Mouse (Mus musculus): ENCODE measurements around the gene Tas2r108.

The Tas2r108 gene

DNA sequence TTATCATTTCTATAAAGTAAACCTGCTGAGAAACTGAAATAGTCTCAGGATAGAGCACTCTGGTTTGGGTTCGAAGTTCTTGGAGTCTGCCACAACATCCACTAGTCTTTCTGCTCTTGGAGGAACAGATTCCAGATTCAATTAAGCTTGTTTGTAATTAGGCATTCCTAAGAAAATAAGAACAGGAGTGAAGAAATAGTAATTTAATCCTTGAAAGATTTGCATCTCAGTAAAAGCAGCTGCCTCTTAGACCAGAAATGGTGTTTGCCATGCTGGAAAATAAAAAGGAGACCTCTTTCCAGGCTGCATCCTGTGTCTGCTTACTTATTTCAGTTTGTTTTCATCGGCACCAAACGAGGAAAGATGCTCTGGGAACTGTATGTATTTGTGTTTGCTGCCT, at the start of gene Tas2r108:
Tas2r108 (plus strand) TSS at position 301 of the 400 bp plus-strand sequence.
- DNase-seq (ENCODE audit: extremely low read depth, low read depth), result no peak

DNA sequence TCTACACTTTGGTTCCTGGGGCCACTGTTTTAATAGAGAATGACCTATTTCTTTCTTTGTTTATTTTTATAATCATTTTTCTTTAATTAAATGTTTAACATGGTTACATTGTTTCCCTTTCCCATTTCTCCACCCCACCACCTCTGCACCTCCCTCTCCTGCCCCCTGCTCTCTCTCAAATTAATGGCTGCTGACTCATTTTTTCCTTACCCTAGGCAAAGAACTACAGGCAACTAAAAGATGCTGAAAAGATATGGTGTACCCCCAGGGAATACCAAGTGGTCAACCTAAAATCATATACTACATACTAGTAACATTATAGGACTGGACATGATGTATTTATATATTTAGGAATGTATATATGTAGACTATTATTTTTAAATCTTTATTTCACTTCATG, 44.7 kb upstream of the Tas2r108 start:
- DNase-seq (ENCODE audit: extremely low read depth, low read depth), result no peak

DNA sequence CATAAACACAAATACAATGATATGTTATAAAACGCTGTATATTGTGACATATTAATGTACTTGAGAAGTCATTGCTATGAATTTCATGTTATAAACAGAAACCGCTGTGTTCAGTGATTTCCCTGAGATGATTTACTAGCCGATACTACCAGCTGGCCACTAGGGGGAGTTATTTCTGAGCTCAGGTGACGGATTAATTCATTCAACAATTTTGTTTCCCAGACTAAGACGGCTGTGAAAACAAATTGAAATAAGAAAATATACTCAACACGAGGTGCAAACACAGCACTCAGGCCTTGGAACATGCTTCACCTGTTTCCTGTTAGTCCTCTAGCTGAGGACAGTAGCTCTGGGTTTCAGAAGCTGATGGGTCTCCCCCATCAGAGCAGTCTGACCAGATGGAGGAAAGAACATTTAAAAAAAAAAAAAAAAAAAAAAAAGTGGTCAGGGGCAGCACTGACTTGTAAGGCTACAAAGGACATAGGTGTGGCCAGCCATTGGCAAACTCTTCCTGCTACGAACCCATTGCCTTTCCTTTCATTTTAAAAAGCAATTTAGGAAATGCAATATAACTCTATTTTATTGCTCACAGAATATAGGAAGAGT, 38.8 kb upstream of the Tas2r108 start:
- no peak for DNase-seq (ENCODE audit: extremely low read depth, low read depth)

DNA sequence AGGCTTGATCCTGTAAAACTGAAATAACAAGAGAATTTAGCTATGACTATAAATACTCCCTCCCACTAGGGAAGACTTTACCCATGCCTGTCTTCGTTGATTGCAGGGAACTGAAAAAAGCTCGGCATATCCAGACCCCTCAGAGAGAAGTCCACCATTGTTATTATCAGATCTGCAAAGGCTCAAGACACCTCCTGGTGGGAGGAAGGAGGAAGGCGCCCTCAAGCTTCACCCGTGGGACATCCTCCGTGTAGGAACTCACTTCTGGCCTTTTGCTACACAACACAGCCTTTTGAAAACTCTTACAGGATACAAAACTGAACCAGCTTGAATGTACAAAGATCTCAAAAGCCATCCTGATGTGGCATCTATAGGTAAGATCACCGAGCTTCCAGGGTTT, 27.6 kb upstream of the Tas2r108 start:
- DNase-seq (ENCODE audit: extremely low read depth, low read depth), result no peak

DNA sequence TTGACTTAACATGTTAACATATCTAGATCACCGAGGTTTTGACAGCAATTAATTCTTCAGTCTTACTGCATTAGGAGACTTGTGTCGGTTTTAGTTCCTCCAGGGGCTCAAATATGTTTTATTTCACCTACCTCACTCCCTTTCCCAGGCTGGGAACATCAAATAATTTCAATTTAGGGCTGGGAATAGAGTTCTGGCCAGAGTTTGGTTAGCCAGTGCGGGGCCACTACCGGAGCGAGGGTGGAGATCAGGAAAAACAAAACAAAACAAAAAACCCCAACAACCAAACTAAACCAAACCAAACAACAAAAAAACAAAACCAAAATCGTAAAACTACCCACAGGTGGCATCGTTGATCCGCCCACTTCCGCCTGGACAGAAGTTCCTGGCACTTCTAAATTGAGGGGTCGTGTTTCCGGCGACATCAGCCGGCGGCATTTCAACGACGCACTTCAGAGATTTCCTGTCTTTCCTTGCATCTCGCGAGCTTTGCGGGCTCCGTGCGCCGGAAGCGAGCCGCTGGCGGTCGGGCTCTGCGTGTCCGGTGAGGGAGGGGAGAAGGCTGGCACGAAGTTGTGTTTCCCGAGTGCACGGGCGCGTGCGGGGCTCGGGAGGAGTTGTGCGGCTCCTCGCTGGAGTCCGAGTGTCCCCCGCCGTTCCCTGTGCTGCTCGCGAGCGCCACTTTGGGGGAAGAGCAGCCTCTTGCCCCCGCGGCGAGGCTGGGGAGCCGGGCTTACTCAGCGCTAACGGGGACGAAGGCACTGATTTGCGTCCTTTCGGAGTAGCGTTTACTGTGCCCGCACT, 22.2 kb upstream of the Tas2r108 start, which contains the start of gene Ssbp1:
Ssbp1 (plus strand) TSS at position 437 of the 804 bp plus-strand sequence.
- peak; percentile 93 for DNase-seq (ENCODE audit: extremely low read depth, low read depth)

DNA sequence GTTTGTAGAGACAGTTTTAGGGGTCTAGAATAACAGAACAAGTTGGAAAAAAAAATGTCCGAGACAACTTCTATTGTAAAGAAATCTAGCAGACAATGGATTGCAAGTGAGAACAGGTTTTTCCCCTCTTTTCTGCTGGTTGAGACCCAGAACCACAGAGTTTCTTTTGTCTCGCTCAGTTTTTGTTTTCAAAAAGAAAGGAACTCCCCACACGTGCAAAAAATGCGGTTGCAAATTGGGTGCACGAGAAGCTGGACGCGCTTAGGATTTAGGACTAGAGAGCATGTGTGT, 21.7 kb upstream of the Tas2r108 start:
- DNase-seq (ENCODE audit: extremely low read depth, low read depth), result peak; percentile 14

- no peak for DNase-seq (ENCODE audit: extremely low read depth, low read depth)
Observed at GRCm38 (mm10) chr6:40476132-40476531, 17.2 kb upstream of the Tas2r108 start.

- DNase-seq (ENCODE audit: extremely low read depth, low read depth), result no peak
Observed at GRCm38 (mm10) chr6:40479705-40480104, 13.6 kb upstream of the Tas2r108 start.

DNA sequence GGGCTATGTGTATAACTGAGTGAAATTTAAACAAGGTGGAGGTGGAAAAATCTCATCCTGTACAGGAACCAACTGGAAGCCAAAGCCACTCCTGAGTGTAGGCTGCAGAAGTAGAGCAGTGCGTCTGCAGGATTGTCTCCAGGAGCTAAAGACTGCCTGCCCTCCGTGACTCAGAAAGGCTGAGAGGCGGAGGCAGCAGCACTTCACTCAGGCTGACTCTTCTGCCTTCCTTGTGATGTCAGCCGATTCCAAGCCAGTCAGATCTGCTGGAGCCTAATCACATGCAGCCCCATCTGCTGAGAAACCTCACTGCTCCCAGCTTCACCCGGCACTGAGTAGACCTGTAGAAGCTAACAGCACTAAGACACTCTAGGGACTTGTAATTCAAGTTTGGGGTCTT, 11.0 kb upstream of the Tas2r108 start:
- DNase-seq (ENCODE audit: extremely low read depth, low read depth), result no peak

GRCm38 (mm10) chr6:40490933-40491332, 2.4 kb upstream of the Tas2r108 start, which contains the start of gene Tas2r137:
Tas2r137 (plus strand) TSS chr6:40491233.
- no peak for DNase-seq (ENCODE audit: extremely low read depth, low read depth)

DNA sequence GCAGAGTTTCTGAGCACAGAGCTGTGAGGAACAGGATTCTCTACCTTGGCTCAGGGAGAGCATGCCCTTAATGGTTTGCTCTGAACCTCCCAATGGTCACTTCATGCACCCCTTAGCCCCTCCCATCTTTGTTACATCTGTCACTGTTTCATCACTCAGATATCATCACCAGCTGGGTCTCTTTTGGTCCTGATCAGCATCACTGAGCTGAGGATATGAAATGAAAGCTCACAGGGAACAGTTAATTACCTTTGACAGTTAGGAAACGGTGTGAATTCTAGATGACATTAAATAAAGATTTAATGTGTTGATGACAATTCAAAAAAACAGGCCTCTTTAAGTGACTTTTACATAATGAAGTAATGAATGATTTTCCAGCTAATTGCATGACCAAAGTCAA, 26.1 kb downstream of the Tas2r108 start, which contains the start of gene Prss37:
Prss37 (minus strand) TSS at position 101 of the 400 bp plus-strand sequence.
- DNase-seq (ENCODE audit: extremely low read depth, low read depth), result no peak

Data from MEL-GATA-1-ER (cell line).